Mouse (Mus musculus): Measurements from ENCODE around the gene Scube2. TPM values are rescaled to one million over a fixed set of nuclear protein-coding genes. Genes with fewer than 3 reads are reported as not detected.

Scube2 gene
- polyA plus RNA-seq, 1 experiment = 0.35 TPM

GRCm38 (mm10) chr7:109754034-109754433, 111.4 kb downstream of the Scube2 start:
- TF ChIP-seq CTCF (IDR thresholded peaks at IDR 0.05; ENCODE audit: extremely low read depth, insufficient read depth, low read length) (no peak), POLR2A (IDR thresholded peaks at IDR 0.05; ENCODE audit: extremely low read depth, insufficient read depth, low read length) (no peak)
- Histone ChIP-seq H3K27ac (ENCODE audit: insufficient read depth, low read length) (no peak overlapping the region), H3K4me3 (ENCODE audit: insufficient read depth, low read length) (no peak overlapping the region; the same call in 1 of the 2 replicates), H3K4me1 (ENCODE audit: control insufficient read depth, insufficient read depth, low read length) (peaks cover 11% of the 10 kb centered on the region)

DNA sequence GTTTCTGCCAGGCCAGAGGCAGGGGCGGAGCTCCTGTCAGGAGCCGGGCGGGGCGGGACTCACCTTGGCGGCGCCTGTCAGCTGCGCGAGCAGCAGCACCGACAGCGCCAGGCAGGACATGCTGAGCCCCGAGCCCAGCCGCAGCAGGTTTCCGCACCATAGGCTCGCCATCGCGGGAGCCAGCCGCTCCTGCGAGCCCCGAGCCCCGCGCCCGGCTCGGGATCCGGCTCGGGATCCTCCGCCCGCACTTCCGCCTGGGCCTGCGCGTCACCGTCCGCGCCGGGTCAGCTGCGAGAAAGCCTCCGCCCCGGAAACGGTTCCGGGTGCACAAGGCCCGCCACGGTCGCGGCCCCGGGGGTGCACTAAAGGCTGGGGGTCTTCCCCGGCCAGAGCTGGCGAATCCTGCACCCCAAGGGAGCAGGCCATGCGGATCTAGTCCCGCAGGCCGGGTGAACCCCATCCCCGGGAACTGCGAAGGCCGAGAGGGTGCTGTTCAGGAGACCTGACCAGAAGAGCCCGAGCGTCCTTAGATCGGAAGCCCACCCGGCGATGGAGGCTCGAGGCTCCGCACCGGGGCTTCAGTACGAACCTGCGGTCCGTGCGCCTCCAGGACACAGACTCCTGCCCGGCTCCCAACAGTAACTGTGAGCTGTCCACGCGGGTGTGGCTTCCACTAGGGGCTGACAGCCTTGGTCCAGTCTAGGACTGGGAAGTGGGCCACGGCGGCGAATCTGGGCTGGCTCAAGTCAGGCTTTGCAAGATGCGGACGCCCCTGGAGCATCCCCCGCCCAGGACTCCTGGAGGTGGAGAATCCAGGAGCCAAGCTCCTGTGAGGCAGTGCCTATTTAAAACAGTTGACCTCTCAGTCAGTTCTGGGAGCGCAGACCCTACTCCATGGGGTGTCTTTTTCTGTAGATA, 113.2 kb downstream of the Scube2 start, which contains the start of gene Tmem9b:
Gene Tmem9b, minus strand, starts transcription at position 868 of the 918 bp plus-strand sequence.
- H3K4me3 ChIP-seq (ENCODE audit: insufficient read depth, low read length) = peak within 1 kb of the TSS; percentile 98
- H3K4me1 ChIP-seq (ENCODE audit: control insufficient read depth, insufficient read depth, low read length) = peaks cover 11% of the 10 kb centered on the region
- TF ChIP-seq POLR2A (IDR thresholded peaks at IDR 0.05; ENCODE audit: extremely low read depth, insufficient read depth, low read length) = peak; percentile 53; the same call in 1 of the 2 replicates
- no peak for TF ChIP-seq CTCF (IDR thresholded peaks at IDR 0.05; ENCODE audit: extremely low read depth, insufficient read depth, low read length)

DNA sequence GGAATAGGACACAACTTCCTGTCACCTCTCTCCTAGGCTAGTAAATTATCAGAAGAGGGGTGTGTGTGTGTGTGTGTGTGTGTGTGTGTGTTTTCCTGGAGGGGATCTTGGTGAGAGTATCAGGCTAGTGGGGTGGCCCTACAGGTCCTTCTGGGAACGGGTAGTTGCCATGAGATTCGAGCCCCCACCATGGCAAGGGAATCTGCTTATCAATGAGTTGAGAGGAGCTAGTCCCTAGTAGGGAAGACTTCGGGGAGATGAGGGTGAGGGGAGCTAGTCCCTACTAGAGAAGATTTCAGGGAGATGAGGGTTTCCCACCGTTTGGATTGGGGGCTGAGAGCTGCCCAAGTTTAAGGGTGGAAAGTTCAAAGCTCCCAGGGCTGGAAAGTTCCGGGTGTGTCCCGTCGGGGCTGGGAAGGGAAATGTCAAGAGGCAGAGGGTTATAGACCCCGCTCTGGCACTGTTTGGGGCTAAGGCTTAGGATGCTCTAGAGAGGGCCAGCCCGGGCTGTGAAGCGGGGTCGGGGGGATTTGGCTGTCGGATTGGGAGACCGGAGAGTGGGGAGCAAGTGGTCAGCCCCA, 114.0 kb downstream of the Scube2 start:
- peak overlapping the region; percentile 98; the same call in 1 of the 2 replicates for H3K27ac ChIP-seq (ENCODE audit: insufficient read depth, low read length)
- H3K4me3 ChIP-seq (ENCODE audit: insufficient read depth, low read length) = peak overlapping the region; percentile 98
- TF ChIP-seq CTCF (IDR thresholded peaks at IDR 0.05; ENCODE audit: extremely low read depth, insufficient read depth, low read length) (no peak), POLR2A (IDR thresholded peaks at IDR 0.05; ENCODE audit: extremely low read depth, insufficient read depth, low read length) (no peak)

More for the DNA sequence above, 113.2 kb downstream of the Scube2 start, which contains the start of gene Tmem9b:
- H3K27ac ChIP-seq (ENCODE audit: insufficient read depth, low read length) = peak within 1 kb of the TSS; percentile 98

More for the DNA sequence above, 114.0 kb downstream of the Scube2 start:
- H3K4me1 ChIP-seq (ENCODE audit: control insufficient read depth, insufficient read depth, low read length) = peaks cover 11% of the 10 kb centered on the region

Other genes starting within 250 kb of the Scube2 start
- 18.3 and 19.7 TPM in 2 replicates for gene St5, start 162.1 kb downstream of the Scube2 start, polyA plus RNA-seq (2012; rRNA removed)
- gene Akip1, start 162.0 kb downstream of the Scube2 start, polyA plus RNA-seq (2012; rRNA removed) = 7.0 and 7.4 TPM in 2 replicates
- 0.19 and 0.31 TPM in 2 replicates for gene BC051019, start 141.8 kb downstream of the Scube2 start, polyA plus RNA-seq (2012; rRNA removed)
- 0.17 and 0.38 TPM in 2 replicates for gene Ascl3, start 134.0 kb downstream of the Scube2 start, polyA plus RNA-seq (2012; rRNA removed)
- gene Tmem9b, start 112.8 kb downstream of the Scube2 start, polyA plus RNA-seq (2012; rRNA removed) = 144 and 153 TPM in 2 replicates
- 45.1 and 47.7 TPM in 2 replicates for gene Nrip3, start 83.7 kb downstream of the Scube2 start, polyA plus RNA-seq (2012; rRNA removed)
- gene Dennd5a, start 94.8 kb upstream of the Scube2 start, polyA plus RNA-seq (2012; rRNA removed) = 214 and 216 TPM in 2 replicates
- 39.0 TPM in 2 replicates for gene Tmem41b, start 121.2 kb upstream of the Scube2 start, polyA plus RNA-seq (2012; rRNA removed)
- gene Ipo7, start 152.6 kb upstream of the Scube2 start, polyA plus RNA-seq (2012; rRNA removed) = 44.7 and 45.4 TPM in 2 replicates
- 10.1 and 12.9 TPM in 2 replicates for gene Zfp143, start 195.5 kb upstream of the Scube2 start, polyA plus RNA-seq (2012; rRNA removed)